Mouse (Mus musculus) layer of hippocampus, postnatal 10 days (tissue): Measurements from ENCODE around the gene Aff4. TPM values are rescaled to one million over a fixed set of nuclear protein-coding genes. Genes with fewer than 3 reads are reported as not detected.

ENCODE experiments used
- DNase-seq, 2 experiments: peaks; one replicate each; pipeline ENCODE4 v3.0.0; 2021; ENCODE audit warnings: low spot score in 2 of 2
- microRNA-seq, 2 experiments: library from miRNA; unstranded; fragments of <30 nt; microRNA quantifications; one replicate each; pipeline ENCODE4 v1.2.0; 2021
- total RNA-seq, 2 experiments: library from RNA; stranded (reverse); gene quantifications; 2 replicates each; pipeline ENCODE4 v1.2.3; 2021

Aff4 gene
- total RNA-seq, 2 experiments from 2014 or later: 161 to 222 TPM

DNA sequence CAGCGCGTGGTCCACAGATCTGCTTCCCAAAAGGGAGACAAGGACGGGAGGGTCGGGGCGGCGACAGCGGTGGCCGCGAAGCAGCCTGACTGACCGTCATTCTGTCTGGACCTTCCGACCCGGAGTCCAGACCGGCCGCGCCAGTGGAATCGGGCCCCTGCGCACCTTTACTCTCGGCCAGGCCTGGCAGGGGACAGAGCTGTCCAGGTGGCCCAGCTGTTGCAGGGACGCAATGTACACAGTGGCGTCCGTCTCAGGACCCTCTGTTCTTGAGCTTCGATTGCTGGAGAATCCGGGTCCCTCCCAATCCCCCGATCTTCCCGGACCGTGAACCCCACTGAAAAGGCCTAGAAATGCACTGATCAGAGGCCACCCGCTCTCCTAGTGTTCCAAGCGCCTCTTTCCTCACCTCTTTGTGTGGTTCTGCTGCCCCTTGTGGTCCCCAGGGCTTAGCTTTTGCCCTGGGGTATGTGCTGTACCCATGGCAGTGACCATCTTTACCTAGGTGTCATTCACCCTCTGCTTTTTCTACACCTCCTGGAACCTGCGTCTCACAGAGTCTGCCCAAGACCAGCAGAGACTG is 106.8 kb downstream of the Aff4 start:
- no peak for DNase-seq

DNA sequence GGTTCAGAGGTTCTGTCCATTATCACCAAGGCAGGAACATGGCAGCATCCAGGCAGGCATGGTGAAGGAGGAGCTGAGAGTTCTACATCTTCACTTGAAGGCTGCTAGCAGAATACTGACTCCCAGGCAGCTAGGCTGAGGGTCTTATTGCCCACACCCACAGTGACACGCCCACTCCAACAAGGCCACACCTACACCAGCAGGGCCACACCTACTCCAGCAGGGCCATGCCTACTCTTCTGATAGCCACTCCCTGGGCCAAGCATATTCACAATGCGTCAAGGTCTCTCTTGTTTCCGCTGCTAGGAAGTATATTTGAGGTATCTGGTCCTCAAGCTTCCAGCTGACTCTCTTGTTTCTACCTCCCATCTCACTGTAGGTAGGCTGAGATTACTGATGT is 108.4 kb downstream of the Aff4 start:
- no peak for DNase-seq

DNA sequence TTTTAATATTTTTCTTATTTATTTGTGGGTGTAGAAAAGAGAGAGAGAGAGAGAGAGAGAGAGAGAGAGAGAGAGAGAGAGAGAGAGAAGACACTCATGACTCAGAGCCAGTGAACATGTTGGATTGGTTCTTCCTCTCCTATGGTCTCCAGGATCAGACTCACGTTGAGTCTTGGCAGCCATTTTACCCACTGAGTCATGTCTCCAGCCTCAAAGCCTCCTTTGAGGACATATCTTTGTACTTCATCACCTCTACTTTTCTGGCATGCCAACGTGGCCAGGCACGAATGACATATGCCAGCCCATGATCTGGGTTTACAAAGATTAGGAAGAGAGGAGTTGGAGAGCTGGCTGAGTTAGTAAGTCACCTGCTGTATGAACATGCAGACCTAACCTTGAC is 109.6 kb downstream of the Aff4 start:
- no peak for DNase-seq

DNA sequence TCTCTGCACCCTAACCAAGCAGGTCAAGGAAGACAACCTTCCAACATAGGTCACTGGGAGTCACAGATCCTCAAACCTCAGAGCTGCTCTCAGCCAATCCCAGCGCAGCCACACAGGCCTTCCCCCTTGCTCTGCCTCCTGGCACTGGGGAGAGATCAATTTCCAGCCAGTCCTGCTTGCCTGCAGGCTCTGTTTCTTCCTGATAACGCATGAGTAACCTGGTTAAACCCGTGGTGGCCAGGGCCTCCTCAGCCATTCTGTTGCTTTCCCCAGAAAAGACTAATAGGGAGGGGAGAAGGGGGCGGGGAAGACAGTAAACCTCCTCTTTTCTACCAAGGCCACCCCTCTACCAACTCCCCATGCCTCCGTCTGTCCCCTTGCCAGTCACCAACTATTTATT is 111.1 kb downstream of the Aff4 start:
- DNase-seq: no peak

DNA sequence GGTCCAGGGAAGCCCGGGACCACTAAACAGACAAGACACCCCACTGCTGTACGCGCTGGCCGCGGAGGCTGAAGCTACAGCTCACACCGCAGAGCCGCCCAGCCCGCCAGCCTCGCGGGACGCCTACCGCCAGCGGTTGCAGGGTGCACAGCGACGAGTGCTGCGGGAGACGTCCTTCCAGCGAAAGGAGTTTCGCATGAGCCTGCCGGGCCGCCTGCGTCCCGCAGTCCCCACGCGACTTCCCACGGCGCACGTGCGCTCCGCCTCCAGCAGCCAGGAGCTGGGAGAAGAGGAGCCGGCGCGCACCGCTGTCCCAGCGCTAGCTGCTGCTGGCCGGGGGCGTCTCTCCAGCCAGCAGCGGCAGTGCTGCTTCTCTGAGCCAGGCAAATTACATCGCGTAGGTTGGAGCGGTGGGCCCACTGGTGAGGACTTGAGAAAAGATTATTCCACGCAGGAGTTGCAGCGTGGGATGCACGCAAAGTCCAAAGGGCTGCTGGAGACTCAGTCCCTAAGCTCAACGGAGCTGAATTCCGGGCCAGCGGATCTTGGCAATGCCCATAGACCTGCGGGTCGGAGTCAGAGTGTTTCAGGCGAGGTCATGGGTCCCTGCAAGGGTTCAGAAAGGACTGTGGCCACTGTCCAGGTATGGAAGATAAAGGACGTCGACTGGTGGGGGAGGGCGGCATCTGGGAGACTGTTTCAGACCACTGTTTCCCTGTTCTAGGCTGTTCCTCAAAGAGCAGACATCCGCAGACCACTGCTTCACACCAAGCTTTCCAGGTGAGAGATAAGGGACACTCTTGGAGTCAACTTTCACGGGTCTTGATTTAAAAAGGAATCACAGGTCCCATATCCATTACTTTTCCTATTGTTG is 113.2 kb downstream of the Aff4 start:
- DNase-seq: peak in 1 of 2 experiments; percentile 27

DNA sequence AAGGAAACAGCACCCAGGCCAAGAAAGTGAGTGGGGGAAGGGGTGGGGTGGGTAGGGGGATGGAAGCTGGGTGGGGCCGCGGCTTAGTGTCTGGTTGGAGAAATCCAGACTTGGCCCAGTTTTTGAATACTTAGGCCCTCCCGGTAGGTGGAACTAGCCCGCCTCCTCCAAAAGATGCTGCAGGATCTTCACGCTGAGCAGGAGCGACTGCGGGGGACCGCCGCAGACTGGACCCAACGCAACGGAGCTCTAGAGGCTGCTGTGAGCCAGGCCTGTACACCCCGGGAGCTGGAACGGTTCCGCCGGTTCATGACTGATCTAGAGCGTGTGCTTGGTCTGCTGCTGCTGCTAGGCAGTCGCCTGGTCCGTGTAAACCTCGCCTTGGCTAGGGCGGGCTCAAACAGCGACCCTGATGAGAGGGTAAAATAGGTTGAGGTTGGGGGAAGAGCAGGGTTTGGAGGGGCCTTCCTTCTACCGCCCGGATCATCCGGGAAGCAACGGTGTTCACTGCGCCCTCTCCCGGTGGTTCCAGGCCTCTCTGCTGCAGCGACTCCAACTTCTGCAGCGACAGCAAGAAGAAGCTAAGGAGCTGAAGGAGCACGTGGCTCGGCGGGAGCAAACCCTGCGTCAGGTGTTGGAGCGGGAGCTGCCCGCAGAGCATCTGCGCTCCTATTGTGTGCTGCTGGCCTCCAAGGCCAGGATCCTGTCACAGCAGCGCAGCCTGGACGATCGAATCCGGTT is 115.8 kb downstream of the Aff4 start:
- peak; percentile 90 to 91 for DNase-seq

DNA sequence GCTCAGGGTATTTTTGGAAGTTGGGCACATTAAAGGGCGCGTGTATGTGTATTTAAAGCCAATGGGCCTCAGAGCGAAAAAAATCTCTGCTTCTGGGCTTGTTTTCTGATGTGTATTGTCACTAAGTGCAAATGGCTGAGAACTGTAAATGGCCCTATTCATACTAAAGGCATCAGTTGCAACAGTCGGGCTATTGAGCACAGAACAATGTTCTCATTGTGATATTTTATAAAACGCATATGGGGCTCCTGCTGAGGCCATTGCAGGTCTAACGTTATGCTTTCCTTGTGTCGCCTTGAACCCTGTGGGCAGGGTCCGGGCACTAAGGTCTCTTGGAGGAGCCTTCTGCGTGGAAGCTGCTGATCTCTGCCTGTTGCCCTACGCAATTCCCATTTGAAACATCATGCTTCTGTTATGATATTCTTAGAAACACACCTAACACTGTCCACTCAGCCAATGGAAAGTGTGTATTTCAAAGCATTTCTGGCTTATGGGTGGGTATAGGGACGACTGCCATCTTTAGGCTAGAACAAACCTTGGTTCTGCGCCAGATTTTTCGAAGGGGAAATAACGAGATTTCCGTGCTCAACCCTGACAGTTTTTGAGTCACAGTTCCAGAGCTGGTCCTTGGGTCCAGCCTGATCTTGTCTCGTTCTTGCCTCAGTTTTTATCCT is 118.8 kb downstream of the Aff4 start:
- DNase-seq: no peak

DNA sequence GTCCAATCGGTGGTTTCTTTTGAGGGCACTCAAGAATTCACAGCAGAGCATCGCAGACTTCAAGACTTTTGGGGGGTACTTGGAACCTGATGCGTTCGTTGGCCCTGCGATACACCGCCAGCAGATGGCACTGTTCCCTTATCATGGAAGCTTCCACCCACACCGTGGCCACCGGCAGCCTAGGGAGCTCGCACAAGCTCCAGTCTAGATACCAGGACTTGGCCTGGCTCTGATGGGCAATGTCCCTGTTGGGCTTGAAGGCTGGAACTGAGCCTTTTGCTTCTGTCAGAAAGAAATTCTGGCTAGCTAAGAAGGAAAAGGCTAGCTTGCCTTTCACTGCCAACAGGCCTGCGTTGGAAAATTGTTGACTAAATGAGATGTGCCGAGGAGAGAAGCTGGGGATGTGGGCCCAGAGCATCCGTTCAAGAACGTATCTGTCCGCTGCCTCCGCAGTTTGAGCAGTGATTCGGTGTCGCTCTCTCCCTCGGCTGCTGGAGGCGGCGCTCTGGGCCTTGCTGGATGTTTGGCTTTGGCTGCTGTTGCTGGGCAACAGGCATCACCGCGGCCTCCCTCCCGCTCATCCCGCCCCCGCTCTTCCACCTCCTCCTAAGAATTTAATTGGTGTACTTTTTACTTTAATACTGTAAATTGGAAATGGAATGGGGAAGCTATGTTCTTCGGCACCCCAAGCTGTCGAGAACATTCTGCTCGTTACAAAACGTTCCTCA is 119.5 kb downstream of the Aff4 start, which contains the start of gene Gm9837:
TSS of gene Gm9837 (minus strand) at position 512 of the 728 bp plus-strand sequence.
- peak; percentile 97 for DNase-seq

Small RNAs within 50 kb of the gene (microRNA-seq; reads per million reads assigned to microRNA genes)
- gene Mir6920: 0 reads per million in 2 experiments

Other genes with a start within 250 kb of the Aff4 start
- gene Hspa4, start 50.4 kb upstream of the Aff4 start, total RNA-seq: 100 to 1,000 TPM; 189 to 196 TPM
- gene Zcchc10, start 26.2 kb upstream of the Aff4 start, total RNA-seq: 1 to 10 TPM; 8.2 to 8.8 TPM
- not detected for gene Leap2, start 72.3 kb downstream of the Aff4 start, total RNA-seq
- 100 to 1,000 TPM; 522 to 555 TPM for gene Uqcrq, start 80.0 kb downstream of the Aff4 start, total RNA-seq
- gene Gdf9, start 80.2 kb downstream of the Aff4 start, total RNA-seq: 1 to 10 TPM in 1 of 2 experiments, under 1 TPM in 1; 0.67 to 1.2 TPM
- gene Gm10447, start 106.3 kb downstream of the Aff4 start, total RNA-seq: under 1 TPM in 1 of 2 experiments, not detected in 1; 0.21 TPM
- gene Shroom1, start 106.4 kb downstream of the Aff4 start, total RNA-seq: 1 to 10 TPM; 3.1 to 3.2 TPM
- under 1 TPM in 1 of 2 experiments, not detected in 1; 0.53 TPM for gene Gm9837, start 119.6 kb downstream of the Aff4 start, total RNA-seq
- 1 to 10 TPM; 1.1 to 1.5 TPM for gene Gm9945, start 129.3 kb downstream of the Aff4 start, total RNA-seq
- gene Sowaha, start 129.4 kb downstream of the Aff4 start, total RNA-seq: 10 to 100 TPM; 79.9 to 85.1 TPM
- 100 to 1,000 TPM; 126 to 130 TPM for gene Sept8, start 168.4 kb downstream of the Aff4 start, total RNA-seq
- gene Kif3a, start 216.5 kb downstream of the Aff4 start, total RNA-seq: 100 to 1,000 TPM; 163 to 165 TPM